In genomic region chrX:102958917-102959316, GRCm38 (mm10) we compare ENCODE assay signal across 9 mouse cellular contexts. TPM values are rescaled to one million over a fixed set of nuclear protein-coding genes. Genes with fewer than 3 reads are reported as not detected.
DNase-seq lines count a peak whose midpoint lies in the region; ATAC-seq lines count a peak whose summit lies in the region.
"Had no signal": no experiment of that assay in that cellular context is flagged by ENCODE, and none has a peak within 500 bp of the region (broad histone marks: within the 10 kb centered on the region; RNA-seq: fewer than 3 reads in every experiment).

No protein-coding gene starts in this region.

- peak; percentile 22 for DNase-seq in adrenal gland, postnatal 14 days
- DNase-seq in adrenal gland, adult 8-10 months, result no peak
- peak; percentile 23 for DNase-seq in limb, embryonic 11.5 days (ENCODE audit: low spot score)
- DNase-seq in limb, embryonic 10.5 days (ENCODE audit: low spot score), result no peak
- DNase-seq in cerebellum, adult 18-20 months, result peak; percentile 42
- DNase-seq in layer of hippocampus, adult 9-10 months (ENCODE audit: low spot score), result peak; percentile 36
- no peak for DNase-seq in natural killer cell, adult 2 months (ENCODE audit: low spot score in 2 of 2)
- no peak for DNase-seq in spleen, postnatal 4 days (ENCODE audit: low spot score in 2 of 2)

- WGBS in limb, embryonic 11.5 days, result 45% methylated on average over 4 of the region's 4 CpGs
- 44% methylated on average over 4 of the region's 4 CpGs for WGBS in limb, embryonic 10.5 days

- ATAC-seq in limb, embryonic 11.5 days (ENCODE audit: insufficient number of reproducible peaks, low FRiP score, low TSS enrichment, low read depth), result no peak

- no peak overlapping the region for H3K27ac ChIP-seq in limb, embryonic 11.5 days (replicated peaks; ENCODE audit: low read depth, low read length)
- no peak overlapping the region for H3K27ac ChIP-seq in limb, embryonic 10.5 days

- H3K9ac ChIP-seq in limb, embryonic 11.5 days (ENCODE audit: low read length), result no peak overlapping the region

- H3K9me3 ChIP-seq in limb, embryonic 11.5 days (ENCODE audit: control insufficient read depth, low read length), result no peaks in the 10 kb centered on the region
- H3K9me3 ChIP-seq in limb, embryonic 10.5 days (replicated peaks), result no peaks in the 10 kb centered on the region

- H3K4me3 ChIP-seq in limb, embryonic 11.5 days (ENCODE audit: low read depth, low read length), result no peak overlapping the region
- no peak overlapping the region for H3K4me3 ChIP-seq in limb, embryonic 10.5 days

- no peaks in the 10 kb centered on the region for H3K36me3 ChIP-seq in limb, embryonic 11.5 days (ENCODE audit: control insufficient read depth, insufficient read depth, low read length)
- H3K36me3 ChIP-seq in limb, embryonic 10.5 days, result no peaks in the 10 kb centered on the region

- H3K27me3 ChIP-seq in limb, embryonic 11.5 days (ENCODE audit: control insufficient read depth, insufficient read depth, low read length), result 0 out of 2 replicates have a peak, but pooled peaks cover 2% of the 10 kb centered on the region
- H3K27me3 ChIP-seq in limb, embryonic 10.5 days (ENCODE audit: low read depth, poor library complexity, severe bottlenecking), result peaks cover 52% of the 10 kb centered on the region

- no peak overlapping the region for H3K4me2 ChIP-seq in limb, embryonic 11.5 days (ENCODE audit: low read depth, severe bottlenecking)

- no peaks in the 10 kb centered on the region for H3K4me1 ChIP-seq in limb, embryonic 11.5 days (ENCODE audit: control insufficient read depth, insufficient read depth, low read length)
- H3K4me1 ChIP-seq in limb, embryonic 10.5 days, result no peaks in the 10 kb centered on the region

RNA-seq across cellular contexts. Expression of gene 1700018G05Rik, which starts 30.7 kb away (rescaled TPM):
- not detected in 2 replicates for total RNA-seq in adrenal gland, postnatal 14 days (2021)
- under 1 TPM in 1 of 4 experiments, not detected in 3; 0.78 TPM for total RNA-seq in adrenal gland, adult 8-10 months (2022)
- polyA plus RNA-seq in limb, embryonic 11.5 days (2014; fragmentation: Nextera tagmentation; extraction: Ambion mirVana), result not detected in 2 replicates
- 0.63 TPM in 1 of 2 replicates, not detected in the other for polyA plus RNA-seq in limb, embryonic 10.5 days (2016; fragmentation: Nextera tagmentation; extraction: Ambion mirVana)
- total RNA-seq: left cerebral cortex, postnatal 10 days had no signal

RNA-seq across cellular contexts. Expression of gene 1700011M02Rik, which starts 50.2 kb away (rescaled TPM):
- total RNA-seq in adrenal gland, postnatal 14 days (2021), result not detected in 2 replicates
- total RNA-seq in adrenal gland, adult 8-10 months (2022), result not detected
- polyA plus RNA-seq in limb, embryonic 11.5 days (2014; fragmentation: Nextera tagmentation; extraction: Ambion mirVana), result not detected in 2 replicates
- not detected in 2 replicates for polyA plus RNA-seq in limb, embryonic 10.5 days (2016; fragmentation: Nextera tagmentation; extraction: Ambion mirVana)
- total RNA-seq: left cerebral cortex, postnatal 10 days had no signal

RNA-seq across cellular contexts. Expression of gene Dmrtc1a, which starts 50.4 kb away (rescaled TPM):
- 0.33 TPM in 1 of 2 replicates, not detected in the other for total RNA-seq in adrenal gland, postnatal 14 days (2021)
- 1 to 10 TPM in 2 of 4 experiments, under 1 TPM in 2; 0.55 to 1.4 (median 1.0) TPM for total RNA-seq in adrenal gland, adult 8-10 months (2022)
- 0.60 TPM in 1 of 2 replicates, not detected in the other for polyA plus RNA-seq in limb, embryonic 11.5 days (2014; fragmentation: Nextera tagmentation; extraction: Ambion mirVana)
- polyA plus RNA-seq in limb, embryonic 10.5 days (2016; fragmentation: Nextera tagmentation; extraction: Ambion mirVana), result 0.20 and 0.45 TPM in 2 replicates

Comparison
In these comparisons a context has a peak if more than half of its experiments do, and no peak if none do; other contexts are left out.
1. DNase-seq: peak in adrenal gland, postnatal 14 days (single experiment), limb, embryonic 11.5 days (single experiment), cerebellum, adult 18-20 months (2 of 2) and layer of hippocampus, adult 9-10 months (single experiment); none in adrenal gland, adult 8-10 months (single experiment), limb, embryonic 10.5 days (single experiment), natural killer cell, adult 2 months (0 of 2) and spleen, postnatal 4 days (0 of 2).